Mouse (Mus musculus): ENCODE results near the gene Plvap.

DNA sequence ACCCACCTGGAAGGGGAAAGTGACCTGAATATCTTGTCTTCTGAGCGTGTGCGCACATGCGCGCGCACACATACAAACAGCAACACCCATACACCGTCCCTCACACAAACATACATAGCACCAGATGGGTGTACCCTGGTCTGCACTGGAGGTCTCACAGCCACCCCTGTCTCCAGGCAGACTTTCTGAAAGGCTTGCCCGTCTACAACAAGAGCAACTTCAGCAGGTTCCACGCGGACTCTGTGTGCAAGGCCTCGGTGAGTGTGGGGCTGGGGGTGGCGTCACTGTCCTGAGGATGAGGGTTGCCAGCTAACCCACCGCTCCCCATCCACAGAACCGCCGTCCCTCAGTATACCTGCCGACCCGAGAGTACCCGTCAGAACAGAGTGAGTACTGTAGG is 39.7 kb downstream of the Plvap start:
- TF ChIP-seq CTCF (conservative IDR thresholded peaks at IDR 0.05; ENCODE audit: low read length) = no peak
- TF ChIP-seq POU5F1 (IDR thresholded peaks at IDR 0.05; ENCODE audit: borderline replicate concordance, low read length) = no peak
- TF ChIP-seq NANOG (IDR thresholded peaks at IDR 0.05; ENCODE audit: borderline replicate concordance, low read length) = no peak
